ENCODE assay signal across 1 mouse cellular context in genomic region chr9:103383576-103383975, GRCm38 (mm10).
TF ChIP-seq lines count a peak whose summit lies in the region.

No protein-coding gene starts in this region.

TF ChIP-seq in CH12.LX, 34 proteins besides CTCF, POLR2A, EP300 and RAD21 (continued from another document):
- TF ChIP-seq MXI1 (IDR thresholded peaks at IDR 0.05; ENCODE audit: low read depth, low read length) (no peak), TCF12 (IDR thresholded peaks at IDR 0.05; ENCODE audit: low read depth, low read length) (peak; percentile 58; the same call in 1 of the 2 replicates), POLR2AphosphoS2 (IDR thresholded peaks at IDR 0.05; ENCODE audit: low read depth, low read length) (no peak)
